Comparison of ENCODE assay signal across 7 mouse cellular contexts in genomic region chr6:22288004-22288736, GRCm38 (mm10). TPM values are rescaled to one million over a fixed set of nuclear protein-coding genes. Genes with fewer than 3 reads are reported as not detected.
DNase-seq lines count a peak whose midpoint lies in the region; ATAC-seq and TF ChIP-seq lines count a peak whose summit lies in the region.

TSS of gene Wnt16 (plus strand) at chr6:22288227.

- H3K4me1 ChIP-seq in lung, embryonic 14.5 days (ENCODE audit: insufficient read depth), result peaks cover 14% of the 10 kb centered on the region
- peaks cover 22% of the 10 kb centered on the region for H3K4me1 ChIP-seq in neural tube, embryonic 13.5 days (replicated peaks)

- no peak within 1 kb of the TSS for H3K9ac ChIP-seq in lung, embryonic 14.5 days
- peak within 1 kb of the TSS; percentile 45 for H3K9ac ChIP-seq in neural tube, embryonic 13.5 days

- no peak within 1 kb of the TSS for H3K27ac ChIP-seq in lung, embryonic 14.5 days (ENCODE audit: low read depth)
- no peak within 1 kb of the TSS for H3K27ac ChIP-seq in neural tube, embryonic 13.5 days (replicated peaks)

- no peaks in the 10 kb centered on the region for H3K36me3 ChIP-seq in lung, embryonic 14.5 days (ENCODE audit: insufficient read depth)
- H3K36me3 ChIP-seq in neural tube, embryonic 13.5 days, result no peaks in the 10 kb centered on the region

- ATAC-seq in lung, embryonic 14.5 days (ENCODE audit: insufficient read depth), result peak; percentile 69; the same call in 1 of the 2 replicates
- 0 out of 2 replicates have a peak, but pooled peaks have one; percentile 21 for ATAC-seq in granulocyte monocyte progenitor cell, adult 5-6 weeks (replicated peaks; ENCODE audit: poor library complexity, severe bottlenecking)
- peak; percentile 65 for ATAC-seq in neural tube, embryonic 13.5 days (ENCODE audit: low read depth)

- intact Hi-C loops in left cerebral cortex, postnatal 14 days (cut with DNase I), result no loop called here

- H3K27me3 ChIP-seq in lung, embryonic 14.5 days (ENCODE audit: insufficient read depth, low read length), result peaks cover 38% of the 10 kb centered on the region
- H3K27me3 ChIP-seq in neural tube, embryonic 13.5 days, result peaks cover 62% of the 10 kb centered on the region

- 2% methylated on average over 20 of the region's 20 CpGs for WGBS in lung, embryonic 14.5 days
- 2% methylated on average over 20 of the region's 20 CpGs for WGBS in neural tube, embryonic 13.5 days

- TF ChIP-seq CTCF in lung, embryonic 14.5 days (IDR thresholded peaks at IDR 0.05; ENCODE audit: low read depth), result no peak

- H3K4me3 ChIP-seq in lung, embryonic 14.5 days (ENCODE audit: low read depth, low read length), result peak within 1 kb of the TSS; percentile 32
- peak within 1 kb of the TSS; percentile 38 for H3K4me3 ChIP-seq in neural tube, embryonic 13.5 days

- H3K4me2 ChIP-seq in lung, embryonic 14.5 days, result peak within 1 kb of the TSS; percentile 67
- H3K4me2 ChIP-seq in neural tube, embryonic 13.5 days, result peak within 1 kb of the TSS; percentile 69

- peak; percentile 25 for DNase-seq in lung, embryonic 14.5 days
- DNase-seq in lung, postnatal 4 days, result no peak
- peak; percentile 64 for DNase-seq in embryo, embryonic 11 days
- DNase-seq in left cerebral cortex, postnatal 14 days (ENCODE audit: low spot score in 2 of 2), result peak; percentile 21 to 36
- DNase-seq in urinary bladder, adult 18-20 months (ENCODE audit: low spot score in 2 of 2), result no peak

- H3K9me3 ChIP-seq in lung, embryonic 14.5 days (ENCODE audit: low read depth, low read length), result no peaks in the 10 kb centered on the region
- no peaks in the 10 kb centered on the region for H3K9me3 ChIP-seq in neural tube, embryonic 13.5 days

RNA-seq across cellular contexts. Expression of gene Wnt16, which starts in this region (rescaled TPM):
- polyA plus RNA-seq in lung, embryonic 14.5 days (2014; fragmentation: Nextera tagmentation; extraction: Ambion mirVana), result 0.11 TPM in 1 of 2 replicates, not detected in the other
- not detected in 2 replicates for total RNA-seq in granulocyte monocyte progenitor cell, adult 5-6 weeks (2014; fragmentation: Nextera tagmentation)
- total RNA-seq in granulocyte monocyte progenitor cell, adult 5-6 weeks (2017), result not detected in 2 replicates
- total RNA-seq in left cerebral cortex, postnatal 14 days (2021), result 1 to 10 TPM in 1 of 2 experiments, under 1 TPM in 1; 0.89 to 1.4 TPM
- polyA plus RNA-seq in neural tube, embryonic 13.5 days (2015; fragmentation: Nextera tagmentation; extraction: Ambion mirVana), result 0.43 and 0.66 TPM in 2 replicates

Comparison
In these comparisons a context has a peak if more than half of its experiments do, and no peak if none do; other contexts are left out.
1. Peak in DNase-seq, ATAC-seq, H3K4me3 ChIP-seq and H3K4me2 ChIP-seq in lung, embryonic 14.5 days; RNA of the gene not detected or under 1 TPM.
2. Peak in ATAC-seq in granulocyte monocyte progenitor cell, adult 5-6 weeks; RNA of the gene not detected or under 1 TPM.
3. Peak in ATAC-seq, H3K4me3 ChIP-seq, H3K9ac ChIP-seq and H3K4me2 ChIP-seq in neural tube, embryonic 13.5 days; RNA of the gene not detected or under 1 TPM.
4. DNase-seq: peak in embryo, embryonic 11 days (single experiment) and left cerebral cortex, postnatal 14 days (2 of 2); none in lung, postnatal 4 days (0 of 2) and urinary bladder, adult 18-20 months (0 of 2).
5. Peak in every context shown above with its lines, with median percentiles within 50 percentile points of each other: ATAC-seq.